Mouse (Mus musculus) kidney, adult 9 months (tissue): ENCODE measurements around the gene Zwint.
A peak's percentile ranks its signal among the peaks of the same experiment; 100 is the strongest.

Source experiments
- DNase-seq: peaks from one replicate; pipeline ENCODE4 v3.0.0; 2022

Gene Zwint

DNA sequence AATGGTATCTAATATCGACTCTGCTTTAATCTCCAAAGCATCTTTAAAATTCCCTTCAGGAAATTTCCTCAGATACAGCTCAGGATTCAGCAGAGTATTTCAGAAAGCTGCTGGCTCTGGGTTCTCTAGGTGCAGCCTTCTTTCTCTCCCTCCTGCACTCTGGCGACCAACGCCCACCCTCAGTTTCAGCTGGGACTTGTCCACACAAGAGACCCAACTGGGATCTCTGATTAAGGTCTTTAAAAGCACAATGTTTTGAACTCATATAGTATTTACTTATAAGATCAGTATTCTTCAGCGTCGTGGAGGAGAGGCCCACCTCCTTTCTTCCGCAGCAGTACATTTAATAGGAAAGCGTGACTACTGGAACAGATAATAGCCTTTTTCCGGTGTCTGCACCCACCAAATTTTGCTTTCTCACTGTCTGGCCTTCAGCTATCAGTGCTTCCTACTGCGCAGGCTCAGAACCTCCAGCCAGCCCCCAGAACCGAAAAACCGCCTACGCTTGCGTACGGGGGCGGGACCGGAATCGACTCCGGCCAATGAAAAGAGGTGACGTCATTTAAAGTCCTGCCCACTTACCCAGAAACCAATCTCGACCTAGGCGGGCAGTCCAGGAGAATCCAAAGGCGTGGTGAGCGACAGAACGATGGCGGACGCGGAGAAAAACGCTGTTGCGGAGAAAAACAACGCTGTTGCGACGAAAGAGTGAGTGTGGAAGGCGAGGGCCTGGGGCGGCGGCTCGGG is at the start of gene Zwint:
TSS of gene Zwint (plus strand) at position 576 of the 747 bp plus-strand sequence.
- peak; percentile 98 for DNase-seq

DNA sequence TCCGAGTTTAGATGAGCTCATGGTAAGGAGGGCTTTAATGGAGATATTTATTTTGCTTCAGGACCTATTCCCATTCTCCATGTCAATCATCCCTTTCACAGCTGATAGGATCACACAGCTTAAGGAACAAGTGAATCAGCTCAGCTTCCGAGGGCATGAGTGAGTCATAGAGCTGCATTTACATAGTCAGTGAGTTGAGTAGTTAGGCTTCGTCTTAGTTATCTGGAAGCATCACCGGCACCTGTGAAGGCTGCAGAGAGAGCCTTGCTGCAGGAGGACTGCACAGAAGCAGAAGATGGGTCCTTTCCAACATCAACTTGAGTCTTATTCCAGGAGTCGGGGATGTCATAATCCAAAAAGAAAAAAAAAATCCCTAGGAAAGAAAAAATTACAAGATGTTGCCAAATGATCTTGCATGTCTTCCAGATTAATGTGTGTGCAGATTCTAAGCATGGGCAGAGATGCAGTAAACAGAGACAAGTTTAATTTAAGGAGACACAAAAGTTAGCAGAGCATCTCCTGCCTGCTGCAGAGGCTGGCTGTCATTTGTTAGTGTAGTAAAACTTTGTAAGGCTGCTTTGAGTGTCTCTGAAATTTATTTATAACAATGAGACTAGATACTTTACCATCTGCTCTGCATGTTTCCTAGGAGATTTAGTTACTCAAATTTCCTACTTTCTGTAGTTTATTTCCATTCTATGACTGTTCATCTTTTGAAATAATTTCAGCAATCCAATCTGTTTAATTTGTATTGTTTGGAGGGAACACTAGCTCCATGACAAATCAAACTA is 41.3 kb upstream of the Zwint start:
- DNase-seq, result no peak

DNA sequence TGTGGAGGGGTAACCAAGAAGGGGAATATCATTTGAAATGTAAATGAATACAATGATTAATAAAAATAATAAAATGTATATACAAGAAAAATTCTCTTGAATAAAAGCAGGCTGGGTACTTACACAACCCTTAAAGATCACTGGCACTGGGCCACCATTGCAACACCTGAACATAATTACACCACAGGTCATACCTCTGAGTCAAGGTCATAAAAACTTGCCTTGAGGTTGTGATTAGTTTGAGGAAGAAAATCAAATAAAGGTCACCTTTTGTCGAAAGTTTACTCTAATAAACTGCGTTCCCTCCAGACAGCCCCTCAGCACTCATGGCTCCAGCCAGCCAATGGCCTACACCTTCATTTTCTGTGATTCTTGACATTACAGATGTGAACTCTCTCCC is 38.5 kb upstream of the Zwint start:
- no peak for DNase-seq

- peak; percentile 24 for DNase-seq
Measured at GRCm38 (mm10) chr10:72620527-72620926, 34.1 kb upstream of the Zwint start.

DNA sequence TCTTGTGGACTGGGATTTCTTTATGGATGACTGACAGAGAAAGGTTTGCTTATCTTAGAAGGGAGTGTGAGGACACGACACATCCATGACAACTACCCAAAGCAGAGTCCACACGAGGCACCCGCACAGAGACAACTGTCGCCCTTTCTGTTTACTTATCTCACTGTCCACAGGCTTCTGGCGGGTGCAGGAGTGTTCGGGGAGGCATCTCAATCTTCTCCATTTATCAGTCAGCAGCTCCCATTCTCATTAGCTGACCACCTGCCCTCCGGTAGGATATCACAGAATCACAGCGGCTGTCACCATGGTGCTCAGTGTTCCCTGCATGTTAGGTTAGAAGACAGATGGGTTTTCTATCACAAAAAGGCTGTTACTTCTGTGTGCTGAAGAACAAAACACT is 31.1 kb upstream of the Zwint start:
- DNase-seq, result no peak

DNA sequence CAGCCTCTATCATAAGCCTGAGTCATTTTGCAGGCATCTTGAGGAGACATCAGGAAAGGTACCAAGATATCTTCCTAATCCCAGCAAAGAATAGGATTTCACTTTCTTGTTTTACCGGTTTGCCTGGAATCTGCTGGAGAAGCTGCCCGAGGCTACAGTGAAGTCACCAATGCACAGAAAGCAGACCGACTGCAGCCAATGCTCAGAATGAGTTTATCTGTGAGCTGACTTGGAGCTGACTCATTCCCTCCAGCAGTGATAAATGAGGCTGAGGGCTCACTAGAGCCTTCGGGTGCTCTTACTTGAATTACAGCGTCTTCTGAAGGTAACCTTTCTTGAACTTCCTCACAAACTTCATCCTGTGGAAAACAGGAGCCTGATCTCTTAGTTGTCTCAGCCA is 20.5 kb upstream of the Zwint start:
- no peak for DNase-seq

DNA sequence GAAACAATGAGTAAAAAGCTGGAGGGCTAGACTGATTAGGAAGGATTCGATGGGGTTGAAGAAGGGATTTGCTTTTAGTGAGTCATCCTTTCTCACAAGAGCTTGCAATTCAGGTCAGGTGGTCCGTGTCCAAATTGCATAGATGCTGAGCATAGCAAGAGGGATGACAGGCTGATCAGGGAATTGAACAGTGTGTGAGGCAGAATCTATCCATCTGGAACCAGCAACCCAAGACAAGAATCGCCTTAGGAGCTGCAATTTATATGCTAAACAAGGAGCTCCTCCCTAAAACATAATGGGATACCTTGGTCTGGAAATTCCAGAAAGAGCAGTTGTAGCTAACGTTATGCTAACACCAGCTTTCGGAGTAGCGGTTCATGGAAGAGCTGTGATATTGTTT is 3.8 kb upstream of the Zwint start:
- DNase-seq, result no peak

DNA sequence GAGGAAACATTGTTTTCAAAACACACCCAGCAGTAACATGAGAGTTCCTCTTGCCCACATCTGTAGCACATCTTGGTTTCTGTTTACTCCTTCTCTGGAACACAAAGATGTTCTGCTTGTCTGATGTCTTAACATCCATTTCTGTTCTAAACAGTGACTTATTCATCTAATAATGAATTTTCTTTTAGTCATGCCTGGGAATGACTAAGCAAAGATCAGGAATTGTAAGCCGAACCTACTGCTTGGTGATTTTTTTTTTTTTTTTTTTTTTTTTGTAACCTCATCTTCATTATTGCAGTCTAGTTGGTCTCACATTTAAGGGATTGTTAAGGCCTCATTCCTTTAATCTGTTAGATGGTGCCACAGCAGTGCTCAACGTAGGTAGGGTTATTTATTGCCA is 848 bp upstream of the Zwint start:
- DNase-seq, result no peak

DNA sequence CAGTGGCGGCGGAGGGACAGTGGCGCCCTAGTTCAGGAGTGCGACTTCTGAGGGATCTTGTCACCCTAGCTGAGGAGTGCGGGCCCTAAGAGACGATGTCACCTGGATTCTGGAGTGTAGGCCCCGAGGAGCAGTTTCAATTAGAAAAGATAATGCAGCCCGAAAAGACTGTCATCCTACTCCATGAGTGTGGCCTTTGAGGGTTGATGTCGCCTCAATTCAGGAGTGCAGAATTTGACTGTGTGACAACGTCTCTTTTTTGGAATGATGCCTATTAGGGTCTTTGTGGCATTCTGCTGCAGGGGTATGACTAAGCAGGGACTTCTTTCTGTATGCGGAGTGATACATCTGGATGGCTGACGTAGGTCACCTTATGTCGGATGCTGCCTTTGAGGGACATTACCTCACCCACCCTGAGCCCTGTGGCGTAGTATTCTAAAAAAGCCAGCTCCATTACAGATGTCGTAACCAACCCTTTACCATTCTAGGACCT is 418 bp downstream of the Zwint start:
- peak; percentile 23 for DNase-seq

- no peak for DNase-seq
Measured at GRCm38 (mm10) chr10:72659198-72659597, 4.6 kb downstream of the Zwint start.

- DNase-seq, result no peak
Measured at GRCm38 (mm10) chr10:72660350-72660749, 5.7 kb downstream of the Zwint start.

DNA sequence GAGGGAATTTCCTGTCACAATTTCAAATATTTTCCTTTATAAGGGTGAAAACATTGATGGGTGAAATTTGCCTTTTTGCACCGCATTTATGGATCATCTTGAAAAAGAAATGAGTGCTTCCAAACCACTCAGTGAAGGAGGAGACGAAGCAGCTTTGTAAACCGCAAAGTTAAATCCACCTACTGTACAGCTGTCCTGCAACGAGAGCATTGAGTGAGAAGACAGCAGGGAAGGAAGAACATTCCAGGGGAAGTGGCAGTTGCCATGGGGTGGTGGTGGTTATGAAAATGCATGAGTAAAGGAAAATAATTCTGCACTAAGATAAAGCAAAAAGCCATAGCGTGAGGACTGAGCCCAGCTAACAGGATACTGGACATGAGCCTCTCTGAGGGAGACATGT is 13.2 kb downstream of the Zwint start:
- DNase-seq, result no peak

DNA sequence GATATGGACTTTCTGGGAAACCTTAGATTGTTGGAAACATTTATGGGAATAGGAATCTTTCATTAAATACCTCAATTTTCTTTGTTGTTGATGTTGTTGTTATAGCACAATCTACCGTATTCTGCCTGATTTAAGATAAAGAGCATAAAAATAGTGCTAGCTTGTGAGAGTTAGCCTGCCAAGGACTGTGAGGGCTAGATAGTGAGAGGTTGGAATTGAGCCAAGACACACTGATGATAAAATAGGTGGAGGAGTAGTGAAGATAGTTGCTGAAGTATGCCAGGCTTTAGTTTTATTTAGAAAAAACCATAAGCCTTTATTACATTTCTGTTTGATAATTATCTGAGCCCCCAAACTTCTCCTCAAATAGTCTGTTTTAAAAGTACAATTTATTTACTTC is 14.4 kb downstream of the Zwint start:
- no peak for DNase-seq

GRCm38 (mm10) chr10:72675971-72676370 is 21.3 kb downstream of the Zwint start:
- no peak for DNase-seq

DNA sequence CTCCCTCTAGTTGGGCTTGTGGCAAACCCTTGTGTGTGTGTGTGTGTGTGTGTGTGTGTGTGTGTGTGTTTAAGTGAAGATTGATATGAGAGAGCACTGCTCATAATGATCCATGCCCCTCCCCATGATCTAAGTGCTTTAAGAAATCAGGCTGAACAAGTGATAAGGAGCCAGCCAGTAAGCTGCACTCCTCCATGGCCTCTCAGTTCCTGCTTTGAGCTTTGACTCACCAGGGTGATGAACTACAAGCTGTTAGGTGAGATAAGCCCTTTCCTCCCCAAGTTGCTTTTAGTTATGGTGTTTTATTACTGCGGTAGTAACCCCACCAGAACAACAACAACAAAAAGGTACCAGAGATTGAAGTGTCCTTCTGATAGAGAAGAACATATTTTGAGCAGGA is 21.9 kb downstream of the Zwint start:
- no peak for DNase-seq

- no peak for DNase-seq
Measured at GRCm38 (mm10) chr10:72679086-72679485, 24.4 kb downstream of the Zwint start.

GRCm38 (mm10) chr10:72701092-72701491 is 46.4 kb downstream of the Zwint start:
- DNase-seq, result no peak

DNA sequence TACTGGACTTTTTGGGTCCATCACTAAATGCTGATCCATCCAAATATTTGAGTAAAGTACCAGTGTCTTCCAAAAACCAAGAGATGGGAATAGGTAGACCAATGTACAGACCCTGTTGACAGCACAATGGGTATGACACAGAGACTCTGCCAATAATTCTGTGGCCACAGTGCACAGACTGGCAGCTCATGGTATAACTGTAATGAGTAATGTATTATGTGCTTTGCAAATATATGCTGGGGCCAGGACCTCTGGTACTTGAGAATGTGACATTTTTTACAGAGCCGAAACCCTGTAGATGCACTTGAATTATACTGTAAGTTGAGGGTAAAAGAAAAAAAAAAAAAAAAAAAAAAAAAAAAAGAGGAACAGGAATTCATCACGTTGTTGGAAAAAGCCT is 59.1 kb downstream of the Zwint start:
- DNase-seq, result no peak
